Mouse (Mus musculus) forelimb bud, embryonic 11.5 days (tissue): ENCODE measurements around the gene Taf5.

ENCODE experiments used
- DNase-seq: peaks from one replicate; pipeline ENCODE4 v3.0.0-alpha.2; 2012; ENCODE audit warnings: low read depth, low spot score

The Taf5 gene

DNA sequence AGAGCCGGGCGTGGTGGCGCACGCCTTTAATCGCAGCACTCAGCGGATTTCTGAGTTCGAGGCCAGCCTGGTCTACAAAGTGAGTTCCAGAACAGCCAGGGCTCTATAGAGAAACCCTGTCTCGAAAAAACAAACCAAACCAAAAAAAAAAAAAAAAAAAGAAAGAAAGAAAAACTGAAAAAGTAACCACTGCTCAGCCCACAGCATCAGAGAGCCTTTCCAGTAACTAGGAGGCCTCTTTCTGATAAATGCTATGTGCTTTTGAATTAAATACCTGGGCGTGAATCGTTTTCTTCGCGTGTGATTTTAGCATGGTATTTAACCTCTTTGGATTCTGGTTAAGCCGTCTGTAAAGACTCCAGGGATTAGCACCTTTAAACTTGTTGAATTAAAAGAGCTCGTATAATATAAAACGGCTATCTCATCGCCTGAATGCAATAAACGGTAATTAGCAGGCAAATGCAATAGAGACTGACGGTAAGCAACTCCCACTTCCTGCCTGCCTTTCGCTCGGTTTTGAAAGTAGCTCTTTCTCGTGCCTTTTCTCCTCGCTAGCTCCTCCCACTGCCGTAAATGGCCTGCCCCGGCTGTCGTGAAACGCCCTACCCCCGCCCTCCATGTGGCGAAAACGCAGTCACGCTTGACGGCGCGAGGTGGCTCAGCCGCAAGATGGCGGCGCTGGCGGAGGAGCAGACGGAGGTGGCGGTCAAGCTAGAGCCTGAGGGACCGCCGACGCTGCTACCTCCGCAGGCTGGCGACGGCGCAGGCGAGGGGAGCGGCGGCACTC, at the start of gene Taf5:
Gene Taf5 (plus strand): TSS at position 651 of the 787 bp plus-strand sequence.
- DNase-seq, result peak; percentile 97

GRCm38 (mm10) chr19:47017831-47018230, 49.7 kb upstream of the Taf5 start:
- no peak for DNase-seq

- no peak for DNase-seq
These were observed 49.2 kb upstream of the Taf5 start for GRCm38 (mm10) chr19:47018330-47018729.

GRCm38 (mm10) chr19:47019326-47019725, 48.2 kb upstream of the Taf5 start:
- peak; percentile 21 for DNase-seq

DNA sequence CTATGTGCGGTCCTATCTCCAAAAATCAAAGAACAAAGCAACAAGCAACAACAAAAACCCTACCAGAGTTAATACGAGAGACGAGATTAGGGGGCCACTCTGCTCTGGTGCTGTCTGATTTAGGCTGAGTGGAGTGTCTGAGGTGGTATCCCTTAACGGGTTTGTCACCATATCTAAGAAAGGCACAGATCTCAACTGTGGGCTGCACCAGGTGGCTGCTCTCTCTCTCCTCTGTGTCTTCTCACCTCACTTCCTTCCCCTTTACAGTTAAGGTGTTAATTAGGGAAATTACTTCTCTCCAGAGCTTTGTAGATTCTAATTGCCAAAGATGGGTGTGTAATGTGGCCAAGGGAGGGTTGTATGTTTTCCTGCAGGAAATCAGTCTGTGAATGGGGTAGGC, 44.8 kb upstream of the Taf5 start:
- DNase-seq, result no peak

GRCm38 (mm10) chr19:47023546-47023945, 44.0 kb upstream of the Taf5 start:
- DNase-seq, result no peak

- no peak for DNase-seq
These were observed 42.6 kb upstream of the Taf5 start for GRCm38 (mm10) chr19:47024954-47025353.

DNA sequence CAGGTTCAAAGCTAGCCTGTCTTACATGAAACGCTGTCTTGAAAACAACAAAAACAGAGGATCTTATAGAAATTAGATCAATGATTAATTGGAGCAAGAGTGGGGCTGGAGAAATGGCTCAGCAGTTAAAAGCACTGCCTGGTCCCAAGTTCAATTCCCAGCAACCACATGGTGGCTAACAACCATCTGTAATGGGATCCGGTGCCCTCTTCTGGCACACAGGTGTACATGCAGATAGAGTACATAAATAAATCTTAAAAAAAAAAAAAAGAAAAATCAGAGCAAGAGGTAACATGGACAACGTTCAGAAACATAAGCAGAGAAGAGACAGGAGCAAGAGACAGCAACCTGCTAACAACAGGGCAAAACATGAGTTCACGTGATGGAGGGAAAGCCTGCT, 41.0 kb upstream of the Taf5 start:
- no peak for DNase-seq

DNA sequence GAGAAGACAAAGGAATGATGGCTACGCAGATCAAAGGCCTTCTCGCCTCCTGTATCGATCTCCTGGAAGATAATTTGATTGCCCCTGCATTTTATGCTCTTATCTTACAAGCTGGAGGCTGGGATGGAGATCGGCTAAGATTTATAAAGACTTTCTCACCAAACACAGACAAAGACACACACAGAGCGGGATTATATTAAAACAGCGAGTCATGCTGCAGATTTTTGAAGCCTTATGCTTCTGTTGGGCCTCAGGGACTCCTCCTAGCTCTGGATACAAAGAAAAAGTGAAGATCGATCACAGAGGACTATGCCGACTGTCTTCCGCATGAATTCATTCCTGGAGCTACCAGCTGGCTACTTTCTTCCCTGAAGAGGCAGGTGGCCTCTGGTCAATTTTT, 37.8 kb upstream of the Taf5 start:
- no peak for DNase-seq

GRCm38 (mm10) chr19:47031770-47032169, 35.8 kb upstream of the Taf5 start:
- no peak for DNase-seq

- no peak for DNase-seq
These were observed 32.6 kb upstream of the Taf5 start for GRCm38 (mm10) chr19:47034916-47035315.

- DNase-seq, result no peak
These were observed 30.9 kb upstream of the Taf5 start for GRCm38 (mm10) chr19:47036596-47036995.

DNA sequence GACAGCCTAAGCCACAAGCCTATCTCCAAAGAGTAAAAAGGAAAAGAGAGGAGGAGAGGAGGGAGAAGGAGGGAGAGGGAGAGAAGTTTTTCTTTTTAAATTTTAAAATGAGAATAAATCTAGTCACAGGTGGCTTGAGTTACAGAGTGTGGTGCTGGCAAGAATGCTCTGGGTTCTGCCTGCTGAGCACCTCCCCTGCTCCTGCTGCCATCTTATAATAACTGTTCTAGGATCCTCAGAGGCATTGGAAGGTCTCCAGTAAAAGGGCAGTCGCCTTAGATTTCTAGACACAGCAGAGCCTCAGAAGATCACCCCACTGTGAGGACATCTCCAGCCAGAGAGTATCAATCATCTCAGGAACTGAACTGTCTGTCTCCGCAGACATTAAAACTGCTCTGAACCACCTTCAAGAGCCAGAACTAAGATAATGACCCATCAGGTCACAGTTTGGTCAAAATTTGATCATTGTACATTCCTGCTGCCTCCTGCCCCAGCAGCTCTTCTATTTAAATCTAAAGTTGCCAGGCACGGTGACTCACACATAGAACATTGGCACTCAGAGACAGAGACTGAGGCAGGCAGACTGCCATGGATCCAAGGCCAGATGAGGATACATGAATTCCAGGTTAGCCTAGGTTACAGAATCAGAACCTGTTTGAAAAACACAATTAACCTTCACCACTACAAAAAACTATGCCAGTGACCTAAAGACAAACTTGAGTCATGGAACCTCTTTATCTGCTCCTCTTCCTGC, 26.6 kb upstream of the Taf5 start:
- no peak for DNase-seq

GRCm38 (mm10) chr19:47043608-47044007, 23.9 kb upstream of the Taf5 start:
- no peak for DNase-seq

GRCm38 (mm10) chr19:47046343-47046742, 21.2 kb upstream of the Taf5 start:
- no peak for DNase-seq

DNA sequence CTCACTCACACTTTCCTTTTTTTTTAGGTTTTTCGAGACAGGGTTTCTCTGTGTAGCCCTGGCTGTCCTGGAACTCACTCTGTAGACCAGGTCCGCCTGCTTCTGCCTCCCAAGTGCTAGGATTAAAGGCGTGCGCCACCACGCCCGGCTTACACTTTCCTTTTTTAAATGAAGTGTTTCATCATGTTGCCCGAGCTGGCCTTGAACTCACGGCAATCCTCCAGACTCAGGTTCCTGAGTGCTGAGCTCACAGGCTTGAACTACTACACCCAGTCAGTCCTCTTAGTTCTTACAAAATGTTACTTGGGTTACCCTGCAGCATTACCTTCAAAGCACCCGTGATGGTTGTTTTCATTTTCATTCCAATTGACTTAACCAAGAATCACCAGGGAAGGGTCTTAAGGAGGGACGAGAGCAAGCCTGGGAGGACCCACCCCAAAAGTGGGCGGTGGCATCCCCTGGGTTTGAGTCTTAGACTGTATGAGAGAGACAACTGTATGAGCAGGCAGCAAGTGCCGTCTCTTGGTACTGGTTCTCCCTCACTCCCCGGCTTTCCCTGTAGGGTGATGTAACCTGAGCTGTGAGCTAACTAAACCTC, 20.2 kb upstream of the Taf5 start:
- DNase-seq, result no peak

- no peak for DNase-seq
These were observed 18.5 kb upstream of the Taf5 start for GRCm38 (mm10) chr19:47049061-47049460.

- no peak for DNase-seq
These were observed 17.7 kb upstream of the Taf5 start for GRCm38 (mm10) chr19:47049840-47050239.

DNA sequence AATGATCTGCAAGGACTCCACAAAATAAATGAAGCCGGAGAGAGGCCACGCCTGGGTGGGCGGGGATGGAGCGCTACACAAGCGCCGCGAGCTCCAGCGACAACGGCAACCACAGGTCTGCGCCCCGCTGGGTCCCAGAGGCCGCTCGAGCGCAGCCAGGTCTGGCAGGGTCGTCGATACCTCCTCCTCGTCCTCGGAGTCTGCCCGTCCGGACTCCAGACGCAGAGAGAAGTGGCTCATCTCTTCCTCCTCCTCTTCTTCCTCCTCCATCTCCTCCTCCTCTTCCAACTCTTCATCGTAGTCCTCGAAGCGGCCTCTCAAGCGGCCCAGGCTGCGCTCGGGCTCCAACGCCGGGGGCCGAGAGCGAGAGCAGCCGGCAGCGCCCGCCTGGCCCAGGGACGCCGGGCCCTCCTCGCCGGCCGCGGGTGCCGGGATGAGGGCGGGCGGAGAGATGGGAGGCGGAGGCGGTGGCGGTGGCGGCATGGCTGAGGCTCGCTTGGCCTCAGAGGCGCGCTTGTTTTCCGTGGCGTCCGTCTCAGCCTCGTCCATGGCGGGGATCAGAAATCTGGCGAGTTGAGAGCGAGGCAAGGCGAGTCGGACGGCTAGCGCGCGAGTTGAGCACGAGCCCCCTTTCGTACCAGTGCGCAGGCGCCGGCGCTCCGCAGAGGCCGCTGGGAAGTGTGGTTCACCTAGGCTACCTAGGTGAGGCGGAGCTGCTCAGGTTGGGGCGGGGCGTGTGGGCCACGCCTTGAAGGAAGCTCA, 17.1 kb upstream of the Taf5 start, which contains the start of gene Pcgf6:
Gene Pcgf6 (minus strand): TSS at position 636 of the 762 bp plus-strand sequence.
- peak; percentile 88 for DNase-seq

GRCm38 (mm10) chr19:47052927-47053326, 14.6 kb upstream of the Taf5 start:
- DNase-seq, result no peak

DNA sequence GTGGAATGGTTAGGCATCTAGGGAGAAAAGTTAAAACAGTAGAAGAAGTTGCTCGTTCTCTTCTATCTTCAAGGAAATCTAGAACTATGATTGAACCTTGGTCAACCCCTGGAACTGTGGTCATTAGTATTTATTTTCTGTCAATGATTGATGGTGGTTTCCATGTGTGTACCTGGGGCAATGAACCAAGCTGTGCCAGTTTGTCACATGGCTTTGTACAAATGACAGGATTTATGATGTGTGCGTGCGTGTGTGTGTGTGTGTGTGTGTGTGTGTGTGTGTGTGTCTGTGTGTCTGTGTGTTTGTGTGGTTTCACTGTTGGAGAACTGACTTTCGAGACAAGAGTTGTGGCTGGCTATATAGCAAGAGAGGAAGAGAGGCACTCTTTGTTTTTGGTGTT, 14.1 kb upstream of the Taf5 start:
- DNase-seq, result no peak

DNA sequence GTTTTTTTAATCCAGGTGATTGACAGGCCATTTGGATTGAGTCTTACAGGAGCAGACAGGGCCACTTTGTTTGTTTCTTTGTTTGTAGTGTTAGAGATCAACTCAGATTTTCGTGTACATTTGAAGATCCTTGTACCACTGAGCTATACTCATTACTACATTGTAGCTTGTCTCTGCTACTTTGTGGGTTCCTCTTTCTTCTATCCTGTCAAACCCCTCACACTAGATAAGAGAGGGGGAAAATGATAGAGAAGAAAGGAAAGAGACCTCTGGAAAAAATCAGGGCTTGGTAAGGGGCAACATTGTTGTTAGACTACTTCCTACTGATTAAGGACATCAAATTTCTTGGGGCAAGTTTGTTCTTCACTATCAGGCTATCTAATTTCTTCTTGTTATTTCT, 9.9 kb upstream of the Taf5 start:
- no peak for DNase-seq
